Mouse (Mus musculus) megakaryocyte, embryonic 14.5 days (primary cell): ENCODE data around the gene Eme2.

ENCODE experiments used
- FLI1 ChIP-seq: IDR thresholded peaks from 2 replicates; pipeline ENCODE4 v1.6.1; 2012; ENCODE audit warnings: low read length, inconsistent platforms, mixed read lengths
- GATA1 ChIP-seq: IDR thresholded peaks from 3 replicates; pipeline ENCODE4 v1.6.1; 2012; ENCODE audit warnings: mixed read lengths, low read length, inconsistent platforms, borderline replicate concordance

DNA sequence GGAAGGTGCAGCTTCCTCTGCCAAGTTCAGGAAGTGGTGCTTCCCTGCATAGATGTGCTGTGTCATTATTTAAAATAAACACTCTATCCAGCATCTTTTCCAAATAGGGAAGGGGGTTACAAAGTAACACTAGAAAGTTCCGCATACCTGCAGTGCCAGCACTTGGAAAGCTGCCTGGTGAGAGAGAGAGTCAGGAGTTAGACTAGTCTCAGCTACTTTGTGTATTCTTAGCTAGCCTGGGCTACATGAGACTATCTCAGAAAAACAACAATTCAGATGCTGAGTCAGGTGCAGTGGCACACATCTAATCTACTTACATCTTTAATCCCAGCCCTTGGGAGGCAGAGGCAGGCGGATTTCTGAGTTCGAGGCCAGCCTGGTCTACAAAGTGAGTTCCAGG, 33.1 kb downstream of the Eme2 start:
- TF ChIP-seq GATA1 (no peak), FLI1 (no peak)
